Mouse (Mus musculus) liver, embryonic 14.5 days (tissue): ENCODE results near the gene Hist1h2be. TPM values are rescaled to one million over a fixed set of nuclear protein-coding genes. Genes with fewer than 3 reads are reported as not detected.
A peak's percentile ranks its signal among the peaks of the same experiment; 100 is the strongest.
"Not testable (repeated sequence)": the region's sequence is repeated elsewhere in the genome, so short reads cannot be mapped to it uniquely, and the experiment has no call there.

Experiments used
- ATAC-seq: fragments of 200-750 bp; cut with Nextera tagmentation; 2 replicates; pipeline ENCODE4 v1.8.0; 2017; ENCODE audit warnings: moderate number of reproducible peaks, mild to moderate bottlenecking, moderate library complexity; ENCODE audit not compliant: insufficient read depth
- DNase-seq, 3 experiments: peaks; one replicate each; pipeline ENCODE4 v3.0.0-alpha.2; 2012 to 2013; ENCODE audit warnings: low read depth in 3 of 3, low spot score in 3 of 3
- H3K27ac ChIP-seq: fragments of 300-500 bp; sonication (generic); 2 replicates; pipeline ENCODE4 v1.5.1; 2014; ENCODE audit warnings: moderate library complexity, mild to moderate bottlenecking, control low read depth, inconsistent platforms
- H3K27me3 ChIP-seq: fragments of 300-500 bp; sonication (generic); 2 replicates; pipeline ENCODE4 v1.6.1; 2014; ENCODE audit warnings: mild to moderate bottlenecking, low read length, moderate library complexity; ENCODE audit not compliant: control insufficient read depth, insufficient read depth
- H3K36me3 ChIP-seq: fragments of 300-500 bp; sonication (generic); replicated peaks from 2 replicates; pipeline ENCODE4 v1.6.1; 2014; ENCODE audit warnings: low read depth; ENCODE audit not compliant: control insufficient read depth, insufficient read depth
- H3K4me1 ChIP-seq, 2 experiments: fragments of 200-500 bp in 1 of 2; fragments of 300-500 bp in 1 of 2; sonication (generic) in 1 of 2; replicated peaks; 2 replicates each; pipeline ENCODE4 v1.6.1; 2012 to 2014; ENCODE audit warnings: antibody characterized with exemption in 1 of 2, inconsistent platforms in 1 of 2, low read length in 1 of 2; ENCODE audit not compliant: control insufficient read depth in 2 of 2, insufficient read depth in 2 of 2
- H3K4me2 ChIP-seq: fragments of 300-500 bp; sonication (generic); 2 replicates; pipeline ENCODE4 v1.6.1; 2014; ENCODE audit warnings: low read depth, mild to moderate bottlenecking, control low read depth, moderate library complexity
- H3K4me3 ChIP-seq, 2 experiments: fragments of 200-500 bp in 1 of 2; fragments of 300-500 bp in 1 of 2; sonication (generic) in 1 of 2; 2 replicates each; pipeline ENCODE4 v1.5.1; 2012 to 2014; ENCODE audit warnings: low read depth in 2 of 2, low read length in 2 of 2, mild to moderate bottlenecking in 2 of 2, control low read depth in 1 of 2, inconsistent platforms in 1 of 2, moderate library complexity in 1 of 2; ENCODE audit not compliant: insufficient read depth in 1 of 2
- H3K9ac ChIP-seq: fragments of 300-500 bp; sonication (generic); replicated peaks from 2 replicates; pipeline ENCODE4 v1.6.1; 2014; ENCODE audit warnings: mild to moderate bottlenecking, control low read depth, moderate library complexity
- H3K9me3 ChIP-seq: fragments of 300-500 bp; sonication (generic); 2 replicates; pipeline ENCODE4 v1.6.1; 2016; ENCODE audit warnings: low read length, mixed read lengths; ENCODE audit not compliant: control insufficient read depth
- CTCF ChIP-seq: IDR thresholded peaks from 2 replicates; pipeline ENCODE4 v1.5.1; 2016; ENCODE audit warnings: antibody characterized with exemption, low read depth, control low read depth
- EP300 ChIP-seq: IDR thresholded peaks from 2 replicates; pipeline ENCODE4 v1.6.1; 2016; ENCODE audit warnings: antibody characterized with exemption, low read depth
- WGBS: fragments of 180-500 bp; shearing (Covaris S2); extraction: QIAGEN DNeasy Blood & Tissue Kit; methylation state at CpG from one replicate; pipeline ENCODE4 v1.1.7; 2014; ENCODE audit not compliant: insufficient replicate concordance; 5-methylcytosine and 5-hydroxymethylcytosine counted together
- polyA plus RNA-seq, 2 experiments: library from polyadenylated mRNA; depleted of rRNA in 1 of 2; stranded (reverse) in 1 of 2; unstranded in 1 of 2; fragments of >200 nt; fragmentation: Nextera tagmentation in 1 of 2; extraction: Ambion mirVana in 1 of 2; gene quantifications; 2 replicates each; pipeline versions ENCODE4 v1.2.1 to v1.2.3; 2012 to 2014

Hist1h2be gene
- polyA plus RNA-seq, 2 experiments, result 0.95 to 3.3 TPM

GRCm38 (mm10) chr13:23593051-23593770 lies 27.7 kb downstream of the Hist1h2be start:
- TF ChIP-seq CTCF, result no peak
- no peak for TF ChIP-seq EP300
- 8% methylated on average over 5 of the region's 5 CpGs for WGBS
- ATAC-seq, result no peak
- no peak overlapping the region for H3K4me3 ChIP-seq
- DNase-seq, result no peak
- peaks cover 44 to 48% of the 10 kb centered on the region in 2 experiments for H3K4me1 ChIP-seq
- H3K36me3 ChIP-seq, result no peaks in the 10 kb centered on the region
- peak overlapping the region; percentile 29 for H3K4me2 ChIP-seq
- H3K9me3 ChIP-seq, result no peaks in the 10 kb centered on the region
- H3K9ac ChIP-seq, result peak overlapping the region; percentile 49
- H3K27ac ChIP-seq, result peak overlapping the region; percentile 78
- no peaks in the 10 kb centered on the region for H3K27me3 ChIP-seq

- peak overlapping the region; percentile 49 for H3K9ac ChIP-seq
- H3K4me1 ChIP-seq, result peaks cover 43 to 46% of the 10 kb centered on the region in 2 experiments
- H3K4me3 ChIP-seq, result no peak overlapping the region
- H3K27ac ChIP-seq, result peak overlapping the region; percentile 78
- no peak for DNase-seq
- no peaks in the 10 kb centered on the region for H3K9me3 ChIP-seq
- H3K4me2 ChIP-seq, result no peak overlapping the region; the same call in 1 of the 2 replicates
- 71% methylated on average over 7 of the region's 7 CpGs for WGBS
- no peaks in the 10 kb centered on the region for H3K36me3 ChIP-seq
- H3K27me3 ChIP-seq, result no peaks in the 10 kb centered on the region
- no peak for ATAC-seq
- TF ChIP-seq CTCF, result no peak
- TF ChIP-seq EP300, result no peak
Measured at GRCm38 (mm10) chr13:23592614-23593013, 28.3 kb downstream of the Hist1h2be start.

- ATAC-seq, H3K4me3 ChIP-seq, DNase-seq, H3K9me3 ChIP-seq, H3K27ac ChIP-seq, H3K9ac ChIP-seq, H3K36me3 ChIP-seq, H3K27me3 ChIP-seq, H3K4me2 ChIP-seq: not testable (repeated sequence)
- H3K4me1 ChIP-seq, result peaks cover 42% of the 10 kb centered on the region in 2 experiments
- 50% methylated on average over 7 of the region's 7 CpGs for WGBS
Measured at GRCm38 (mm10) chr13:23591886-23592285, 29.0 kb downstream of the Hist1h2be start.

- DNase-seq (no peak), ATAC-seq (no peak)
- WGBS, result 85% methylated on average over 7 of the region's 7 CpGs
- Histone ChIP-seq H3K27me3 (no peaks in the 10 kb centered on the region), H3K27ac (no peak overlapping the region), H3K4me1 (peaks cover 38 to 44% of the 10 kb centered on the region in 2 experiments), H3K9me3 (no peaks in the 10 kb centered on the region), H3K9ac (no peak overlapping the region), H3K36me3 (no peaks in the 10 kb centered on the region), H3K4me2 (no peak overlapping the region), H3K4me3 (no peak overlapping the region)
- TF ChIP-seq EP300 (no peak), CTCF (no peak)
Measured at GRCm38 (mm10) chr13:23591206-23591605, 29.7 kb downstream of the Hist1h2be start.

GRCm38 (mm10) chr13:23586940-23587225 lies 34.0 kb downstream of the Hist1h2be start:
- TF ChIP-seq EP300, result no peak
- TF ChIP-seq CTCF, result no peak
- no peaks in the 10 kb centered on the region for H3K36me3 ChIP-seq
- H3K4me2 ChIP-seq, result peak overlapping the region; percentile 94
- ATAC-seq, result no peak
- H3K9me3 ChIP-seq, result no peaks in the 10 kb centered on the region
- H3K27me3 ChIP-seq, result no peaks in the 10 kb centered on the region
- 9% methylated on average over 1 of the region's 1 CpGs for WGBS
- H3K4me3 ChIP-seq, result peak overlapping the region; percentile 55 to 61
- no peak for DNase-seq
- H3K9ac ChIP-seq, result peak overlapping the region; percentile 94
- peak overlapping the region; percentile 88 for H3K27ac ChIP-seq
- H3K4me1 ChIP-seq, result peaks cover 23 to 26% of the 10 kb centered on the region in 2 experiments
